Mouse (Mus musculus): ENCODE measurements around the gene Dstyk. TPM values are rescaled to one million over a fixed set of nuclear protein-coding genes. Genes with fewer than 3 reads are reported as not detected.

The Dstyk gene
- polyA plus RNA-seq, 1 experiment from 2014 or later, result 10.5 TPM

DNA sequence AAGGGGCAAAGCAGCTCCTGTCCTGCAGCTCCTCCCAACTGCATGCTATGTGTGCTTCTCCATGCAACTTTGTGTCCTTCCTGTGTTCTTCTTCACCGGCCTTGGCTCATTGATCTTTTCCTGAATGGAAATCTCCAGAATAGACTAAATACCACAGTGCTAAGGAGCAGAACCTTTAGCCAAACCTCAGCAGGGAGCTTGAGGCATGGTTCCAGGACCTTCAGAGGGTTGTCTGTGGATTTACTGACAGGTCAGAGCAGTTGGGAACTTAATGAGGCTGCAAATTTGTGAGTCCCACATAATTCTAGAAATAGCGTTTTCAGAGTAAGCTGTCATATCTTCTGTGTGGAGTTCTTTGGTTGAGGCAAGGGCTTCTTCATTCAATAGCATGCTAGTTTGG lies 83.2 kb downstream of the Dstyk start:
- Histone ChIP-seq H3K4me2 (no peak overlapping the region), H3K9ac (no peak overlapping the region), H3K27ac (no peak overlapping the region), H3K9me3 (replicated peaks) (no peaks in the 10 kb centered on the region), H3K4me1 (no peaks in the 10 kb centered on the region), H3K4me3 (no peak overlapping the region), H3K27me3 (no peaks in the 10 kb centered on the region), H3K36me3 (ENCODE audit: poor library complexity, severe bottlenecking) (peaks cover 89% of the 10 kb centered on the region)
- 96% methylated on average over 2 of the region's 2 CpGs for WGBS
- ATAC-seq, result no peak

DNA sequence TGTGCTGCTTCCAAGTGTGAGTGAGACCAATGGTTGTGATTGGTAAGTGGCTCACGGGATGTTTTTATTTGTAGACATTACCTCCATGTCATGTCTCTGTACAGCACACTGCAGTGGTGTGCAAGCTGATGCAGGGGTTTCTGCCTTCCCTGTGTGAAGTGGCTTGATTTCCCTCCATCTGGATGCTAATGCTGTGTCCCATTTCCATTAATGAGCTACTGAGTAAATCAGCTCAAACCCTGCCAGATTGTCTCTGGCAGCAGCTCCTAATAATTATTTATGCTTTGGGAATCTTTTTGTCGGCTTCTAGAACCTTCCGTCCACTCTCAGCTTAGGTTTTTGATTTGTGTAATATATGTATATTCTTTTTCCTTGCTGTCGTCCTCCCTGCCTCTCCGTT lies 87.8 kb downstream of the Dstyk start:
- H3K36me3 ChIP-seq (ENCODE audit: poor library complexity, severe bottlenecking), result peaks cover 73% of the 10 kb centered on the region
- H3K27me3 ChIP-seq, result no peaks in the 10 kb centered on the region
- no peaks in the 10 kb centered on the region for H3K9me3 ChIP-seq (replicated peaks)
- no peak overlapping the region for H3K4me3 ChIP-seq
- 87% methylated on average over 5 of the region's 5 CpGs for WGBS
- H3K27ac ChIP-seq, result no peak overlapping the region
- H3K4me1 ChIP-seq, result no peaks in the 10 kb centered on the region
- no peak overlapping the region for H3K4me2 ChIP-seq
- no peak overlapping the region for H3K9ac ChIP-seq
- ATAC-seq, result 0 out of 2 replicates have a peak, but pooled peaks have one; percentile 31

DNA sequence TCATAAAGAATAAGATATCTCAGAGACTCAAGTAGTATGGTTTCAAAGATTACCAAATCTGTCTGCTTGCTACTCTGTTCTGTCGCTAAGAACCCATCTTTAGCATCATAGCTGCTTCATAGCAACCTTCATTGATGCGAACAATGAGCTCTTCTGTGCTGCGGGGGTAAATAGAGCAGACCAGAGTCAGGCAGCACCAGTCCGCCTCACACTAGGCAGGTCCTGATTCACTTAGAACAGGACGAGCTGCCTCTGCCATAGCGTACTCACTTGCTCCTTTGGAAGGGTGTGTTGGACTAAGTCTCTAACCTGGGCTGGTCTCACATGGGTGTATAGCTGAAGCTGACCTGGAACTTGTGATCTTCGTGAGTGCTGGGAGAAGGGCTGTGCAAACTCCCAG lies 88.7 kb downstream of the Dstyk start, which contains the start of gene Tmem81:
Gene Tmem81 (plus strand): TSS at position 173 of the 400 bp plus-strand sequence.
- no peak within 1 kb of the TSS for H3K4me2 ChIP-seq
- ATAC-seq, result no peak
- peaks cover 64% of the 10 kb centered on the region for H3K36me3 ChIP-seq (ENCODE audit: poor library complexity, severe bottlenecking)
- H3K9me3 ChIP-seq (replicated peaks), result no peaks in the 10 kb centered on the region
- 87% methylated on average over 7 of the region's 7 CpGs for WGBS
- no peak within 1 kb of the TSS for H3K27ac ChIP-seq
- H3K27me3 ChIP-seq, result no peaks in the 10 kb centered on the region
- no peaks in the 10 kb centered on the region for H3K4me1 ChIP-seq
- H3K4me3 ChIP-seq, result no peak within 1 kb of the TSS
- H3K9ac ChIP-seq, result no peak within 1 kb of the TSS

DNA sequence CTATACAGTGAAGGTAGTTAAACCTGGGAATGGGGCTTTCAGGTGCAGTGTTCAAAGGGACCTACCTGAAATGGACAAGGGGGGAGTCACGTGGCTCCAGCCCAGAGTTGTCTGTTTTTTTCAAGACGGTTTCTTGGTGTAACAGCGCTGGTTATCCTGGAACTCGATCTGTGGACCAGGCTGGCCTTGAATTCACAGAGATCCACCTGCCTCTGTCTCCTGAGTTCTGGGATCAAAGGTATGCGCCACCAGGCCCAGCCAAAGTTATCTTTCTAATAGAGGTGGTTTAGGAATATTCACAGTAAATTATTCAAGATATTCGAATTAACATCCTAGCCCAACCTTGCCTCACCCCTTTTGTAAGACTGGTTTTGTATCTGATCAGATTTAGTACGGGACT lies 89.3 kb downstream of the Dstyk start:
- 94% methylated on average over 7 of the region's 7 CpGs for WGBS
- H3K4me1 ChIP-seq, result no peaks in the 10 kb centered on the region
- ATAC-seq, result no peak
- no peak overlapping the region for H3K9ac ChIP-seq
- H3K27ac ChIP-seq, result no peak overlapping the region
- peaks cover 58% of the 10 kb centered on the region for H3K36me3 ChIP-seq (ENCODE audit: poor library complexity, severe bottlenecking)
- H3K4me2 ChIP-seq, result no peak overlapping the region
- H3K27me3 ChIP-seq, result no peaks in the 10 kb centered on the region
- H3K4me3 ChIP-seq, result no peak overlapping the region
- no peaks in the 10 kb centered on the region for H3K9me3 ChIP-seq (replicated peaks)

DNA sequence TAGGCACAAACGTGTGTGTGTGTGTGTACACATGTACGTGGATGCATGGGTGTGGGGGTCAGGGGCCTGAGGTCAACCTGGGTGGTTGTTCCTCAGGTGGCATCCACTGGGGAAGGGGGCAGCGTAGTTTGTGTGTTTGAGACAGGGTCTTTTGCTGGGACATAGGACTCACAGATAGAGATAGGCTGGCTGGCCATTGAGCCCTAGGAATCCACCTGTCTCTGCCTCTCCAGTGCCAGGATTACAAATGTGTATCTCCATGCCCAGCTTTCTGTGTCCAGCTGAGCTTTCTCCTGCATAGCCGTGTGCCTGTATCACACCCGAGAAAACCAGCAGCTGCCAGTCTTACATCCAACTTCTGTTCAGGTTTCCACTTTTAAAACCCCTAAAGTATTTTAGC lies 92.4 kb downstream of the Dstyk start:
- Histone ChIP-seq H3K4me3 (no peak overlapping the region), H3K36me3 (ENCODE audit: poor library complexity, severe bottlenecking) (peaks cover 42% of the 10 kb centered on the region), H3K27me3 (no peaks in the 10 kb centered on the region), H3K4me2 (no peak overlapping the region), H3K9me3 (replicated peaks) (no peaks in the 10 kb centered on the region), H3K27ac (no peak overlapping the region), H3K9ac (no peak overlapping the region), H3K4me1 (no peaks in the 10 kb centered on the region)
- ATAC-seq, result no peak
- 92% methylated on average over 5 of the region's 5 CpGs for WGBS

DNA sequence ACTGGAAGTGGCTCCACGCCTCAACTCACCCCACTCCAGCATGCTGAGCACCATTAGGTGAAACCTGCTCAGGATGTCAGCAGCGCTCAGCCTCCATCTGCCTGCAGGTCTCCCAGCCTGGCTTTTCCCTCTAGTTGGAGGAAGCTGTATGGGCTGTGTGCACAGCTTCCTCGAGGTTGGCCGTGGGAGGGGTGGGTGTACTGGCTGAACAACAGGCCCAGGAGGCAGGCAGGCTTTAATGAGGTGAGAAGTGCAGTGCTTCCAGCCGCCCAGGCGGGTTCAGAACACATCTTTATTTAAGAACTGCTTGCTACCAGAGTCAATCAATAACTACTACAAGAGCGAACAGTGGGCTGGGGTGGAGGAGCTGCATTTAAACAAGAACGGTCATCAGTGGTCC lies 94.2 kb downstream of the Dstyk start:
- peaks cover 43% of the 10 kb centered on the region for H3K36me3 ChIP-seq (ENCODE audit: poor library complexity, severe bottlenecking)
- H3K27me3 ChIP-seq, result no peaks in the 10 kb centered on the region
- no peaks in the 10 kb centered on the region for H3K9me3 ChIP-seq (replicated peaks)
- H3K4me2 ChIP-seq, result no peak overlapping the region
- no peak overlapping the region for H3K4me3 ChIP-seq
- H3K4me1 ChIP-seq, result no peaks in the 10 kb centered on the region
- 56% methylated on average over 8 of the region's 8 CpGs for WGBS
- no peak overlapping the region for H3K27ac ChIP-seq
- ATAC-seq, result peak; percentile 11; the same call in 1 of the 2 replicates
- H3K9ac ChIP-seq, result no peak overlapping the region

DNA sequence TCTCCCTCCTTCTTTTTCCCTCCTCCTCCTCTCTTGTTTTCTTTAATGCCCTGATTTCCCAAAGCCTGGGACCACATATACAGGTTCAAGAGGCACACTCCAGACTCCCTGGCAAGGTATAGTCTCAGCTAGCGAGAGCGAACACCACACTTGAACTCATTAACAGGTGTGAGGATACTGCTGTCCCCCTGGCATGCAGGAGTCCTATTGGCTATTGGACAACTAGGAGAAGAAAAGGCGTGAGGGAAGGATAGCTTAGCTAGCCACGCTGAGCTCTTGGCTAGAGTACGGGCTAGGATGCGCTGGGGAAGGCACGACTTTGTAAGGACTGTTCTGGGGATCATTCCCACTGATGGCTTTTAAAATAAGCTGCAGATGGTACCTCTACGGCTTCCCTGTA lies 94.8 kb downstream of the Dstyk start:
- Histone ChIP-seq H3K4me3 (no peak overlapping the region), H3K36me3 (ENCODE audit: poor library complexity, severe bottlenecking) (peaks cover 43% of the 10 kb centered on the region), H3K9me3 (replicated peaks) (no peaks in the 10 kb centered on the region), H3K27ac (no peak overlapping the region), H3K27me3 (no peaks in the 10 kb centered on the region; the same call in 1 of the 2 replicates), H3K4me1 (no peaks in the 10 kb centered on the region), H3K4me2 (no peak overlapping the region), H3K9ac (no peak overlapping the region)
- 75% methylated on average over 8 of the region's 8 CpGs for WGBS
- no peak for ATAC-seq

DNA sequence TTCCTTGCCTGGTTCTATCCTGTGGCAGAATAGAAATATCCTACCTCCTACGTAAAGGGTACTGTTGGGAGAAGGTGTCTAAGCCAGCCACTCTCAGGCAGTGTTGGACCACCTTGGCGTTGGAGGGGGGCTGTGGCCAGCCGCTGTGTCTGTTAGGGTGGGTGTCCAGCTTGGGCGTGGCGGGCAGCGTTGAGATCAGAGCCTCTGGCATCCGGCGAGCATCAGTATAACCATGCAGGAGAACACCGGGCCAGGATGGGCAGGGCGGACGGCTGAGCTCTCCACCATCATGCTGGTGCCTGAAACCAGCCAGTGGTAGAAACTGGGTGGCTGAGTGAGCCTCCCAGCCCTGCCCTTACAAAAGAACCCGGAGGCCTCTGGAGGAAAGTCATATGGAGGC lies 98.0 kb downstream of the Dstyk start:
- Histone ChIP-seq H3K4me1 (no peaks in the 10 kb centered on the region), H3K9ac (no peak overlapping the region), H3K4me2 (no peak overlapping the region), H3K9me3 (replicated peaks) (no peaks in the 10 kb centered on the region), H3K27ac (no peak overlapping the region), H3K27me3 (no peaks in the 10 kb centered on the region; the same call in 1 of the 2 replicates), H3K4me3 (no peak overlapping the region), H3K36me3 (ENCODE audit: poor library complexity, severe bottlenecking) (peaks cover 53% of the 10 kb centered on the region)
- WGBS, result 94% methylated on average over 12 of the region's 12 CpGs
- ATAC-seq, result no peak

Other genes starting within 250 kb of the Dstyk start
- 14.3 and 17.0 TPM in 2 replicates for gene Lemd1, start 226.1 kb upstream of the Dstyk start, polyA plus RNA-seq (2015; fragmentation: Nextera tagmentation; extraction: Ambion mirVana)
- 3.4 and 3.9 TPM in 2 replicates for gene AC124108.1, start 226.1 kb upstream of the Dstyk start, polyA plus RNA-seq (2015; fragmentation: Nextera tagmentation; extraction: Ambion mirVana)
- gene Gm10188, start 187.8 kb upstream of the Dstyk start, polyA plus RNA-seq (2015; fragmentation: Nextera tagmentation; extraction: Ambion mirVana), result 1.0 and 1.1 TPM in 2 replicates
- 1.2 and 1.6 TPM in 2 replicates for gene Klhdc8a, start 118.9 kb upstream of the Dstyk start, polyA plus RNA-seq (2015; fragmentation: Nextera tagmentation; extraction: Ambion mirVana)
- 28.8 and 36.5 TPM in 2 replicates for gene Nuak2, start 101.4 kb upstream of the Dstyk start, polyA plus RNA-seq (2015; fragmentation: Nextera tagmentation; extraction: Ambion mirVana)
- 16.7 and 19.7 TPM in 2 replicates for gene Tmcc2, start 26.3 kb upstream of the Dstyk start, polyA plus RNA-seq (2015; fragmentation: Nextera tagmentation; extraction: Ambion mirVana)
- gene Rbbp5, start 59.8 kb downstream of the Dstyk start, polyA plus RNA-seq (2015; fragmentation: Nextera tagmentation; extraction: Ambion mirVana), result 53.8 and 55.6 TPM in 2 replicates
- 0.92 and 1.4 TPM in 2 replicates for gene Tmem81, start 88.7 kb downstream of the Dstyk start, polyA plus RNA-seq (2015; fragmentation: Nextera tagmentation; extraction: Ambion mirVana)
- gene Cntn2, start 125.7 kb downstream of the Dstyk start, polyA plus RNA-seq (2015; fragmentation: Nextera tagmentation; extraction: Ambion mirVana), result 53.6 and 68.9 TPM in 2 replicates